24 mouse cellular contexts compared by ENCODE assay signal in genomic region chr15:77112378-77112777, GRCm38 (mm10).
DNase-seq lines count a peak whose midpoint lies in the region; ATAC-seq and TF ChIP-seq lines count a peak whose summit lies in the region.
"Had no signal": no experiment of that assay in that cellular context is flagged by ENCODE, and none has a peak within 500 bp of the region (broad histone marks: within the 10 kb centered on the region; RNA-seq: fewer than 3 reads in every experiment).

No protein-coding gene starts in this region.

- ATAC-seq in liver, postnatal 0 days = no peak
- ATAC-seq in liver, embryonic 11.5 days (replicated peaks; ENCODE audit: low FRiP score) = no peak
- ATAC-seq: CD4-positive, CD25-positive, alpha-beta regulatory T cell, adult 4 months; forebrain, embryonic 14.5 days; forebrain, postnatal 0 days had no signal

- WGBS in liver, adult 2 months = 52% methylated on average over 2 of the region's 2 CpGs
- WGBS in liver, postnatal 0 days (ENCODE audit: insufficient replicate concordance) = 76% methylated on average over 2 of the region's 2 CpGs
- 85% methylated on average over 2 of the region's 2 CpGs for WGBS in liver, embryonic 11.5 days

- TF ChIP-seq EP300 in liver, postnatal 0 days (IDR thresholded peaks at IDR 0.05; ENCODE audit: low read depth) = no peak

- no peak overlapping the region for H3K4me3 ChIP-seq in liver, adult 2 months (ENCODE audit: insufficient read depth, low read depth, low read length)
- no peak overlapping the region for H3K4me3 ChIP-seq in liver, postnatal 0 days (ENCODE audit: low read depth, low read length)
- no peak overlapping the region for H3K4me3 ChIP-seq in liver, embryonic 11.5 days (ENCODE audit: low read depth, low read length)
- H3K4me3 ChIP-seq: embryonic facial prominence, embryonic 13.5 days; embryonic facial prominence, embryonic 15.5 days; erythroblast, embryonic 14.5 days; forebrain, embryonic 10.5 days; forebrain, embryonic 12.5 days had no signal

- DNase-seq in liver, adult 2 months (ENCODE audit: extremely low read depth, low read depth, low spot score) = peak; percentile 21
- DNase-seq in liver = no peak
- DNase-seq in liver, postnatal 0 days = no peak
- no peak for DNase-seq in liver, embryonic 11.5 days (ENCODE audit: low spot score)
- DNase-seq in kidney, adult 9 months = no peak
- DNase-seq: adrenal gland, adult 2 months; adrenal gland, postnatal 10 days; adrenal gland, postnatal 25 days; B cell, adult 2 months; cerebellum, adult 11 months; cerebellum, adult 18-20 months; cerebellum, adult 8-10 months; cerebellum, adult 9-11 months; cerebellum, postnatal 14 days; cerebellum, postnatal 36 days; embryo, embryonic 11 days; forebrain, postnatal 0 days had no signal

- no peaks in the 10 kb centered on the region for H3K27me3 ChIP-seq in liver, adult 2 months (ENCODE audit: control insufficient read depth, insufficient read depth, low read length)
- H3K27me3 ChIP-seq in liver, postnatal 0 days (ENCODE audit: insufficient read depth, low read length) = no peaks in the 10 kb centered on the region
- H3K27me3 ChIP-seq in liver, embryonic 11.5 days (replicated peaks; ENCODE audit: control insufficient read depth, insufficient read depth, low read length) = no peaks in the 10 kb centered on the region
- H3K27me3 ChIP-seq: embryonic facial prominence, embryonic 13.5 days; embryonic facial prominence, embryonic 15.5 days; forebrain, embryonic 12.5 days had no signal

- no peak overlapping the region for H3K4me2 ChIP-seq in liver, postnatal 0 days (ENCODE audit: low read depth, low read length)
- no peak overlapping the region for H3K4me2 ChIP-seq in liver, embryonic 11.5 days
- H3K4me2 ChIP-seq: embryonic facial prominence, embryonic 13.5 days; embryonic facial prominence, embryonic 15.5 days; forebrain, embryonic 12.5 days had no signal

- no peak overlapping the region for H3K9ac ChIP-seq in liver, adult 2 months (ENCODE audit: low read depth, low read length)
- no peak overlapping the region for H3K9ac ChIP-seq in liver, postnatal 0 days (replicated peaks)
- H3K9ac ChIP-seq in liver, embryonic 11.5 days (ENCODE audit: low read depth, low read length) = no peak overlapping the region
- H3K9ac ChIP-seq: embryonic facial prominence, embryonic 13.5 days; embryonic facial prominence, embryonic 15.5 days; forebrain, embryonic 12.5 days; forebrain, postnatal 0 days had no signal

- TF ChIP-seq POLR2A in liver, adult 2 months (IDR thresholded peaks at IDR 0.05; ENCODE audit: extremely low read depth, insufficient read depth, low read length) = no peak

- H3K79me2 ChIP-seq in liver, adult 2 months (ENCODE audit: control insufficient read depth, insufficient read depth, low read length) = peaks cover 3% of the 10 kb centered on the region; the same call in 1 of the 2 replicates

- no peaks in the 10 kb centered on the region for H3K9me3 ChIP-seq in liver, postnatal 0 days (ENCODE audit: low read length)
- H3K9me3 ChIP-seq in liver, embryonic 11.5 days (ENCODE audit: control insufficient read depth, low read length) = no peaks in the 10 kb centered on the region
- H3K9me3 ChIP-seq: embryonic facial prominence, embryonic 13.5 days; embryonic facial prominence, embryonic 15.5 days; forebrain, embryonic 10.5 days; forebrain, embryonic 12.5 days had no signal

- H3K36me3 ChIP-seq in liver, adult 2 months (ENCODE audit: control insufficient read depth, insufficient read depth, low read length) = peaks cover 10% of the 10 kb centered on the region; the same call in 1 of the 2 replicates
- H3K36me3 ChIP-seq in liver, postnatal 0 days (replicated peaks; ENCODE audit: insufficient read depth, low read length) = peaks cover 7% of the 10 kb centered on the region
- H3K36me3 ChIP-seq in liver, embryonic 11.5 days (ENCODE audit: control insufficient read depth, insufficient read depth, low read length) = no peaks in the 10 kb centered on the region; the same call in 1 of the 2 replicates

- peaks cover 7% of the 10 kb centered on the region; the same call in 1 of the 2 replicates for H3K4me1 ChIP-seq in liver, adult 2 months (ENCODE audit: control insufficient read depth, insufficient read depth, low read length)
- peaks cover 2% of the 10 kb centered on the region; the same call in 1 of the 2 replicates for H3K4me1 ChIP-seq in liver, postnatal 0 days (ENCODE audit: insufficient read depth)
- no peaks in the 10 kb centered on the region for H3K4me1 ChIP-seq in liver, embryonic 11.5 days (replicated peaks; ENCODE audit: control insufficient read depth, insufficient read depth, low read length)
- H3K4me1 ChIP-seq: embryonic facial prominence, embryonic 15.5 days; forebrain, embryonic 12.5 days had no signal

- TF ChIP-seq CTCF in liver, adult 2 months (IDR thresholded peaks at IDR 0.05; ENCODE audit: low read depth, low read length) = no peak
- no peak for TF ChIP-seq CTCF in liver, postnatal 0 days (IDR thresholded peaks at IDR 0.05; ENCODE audit: low read depth)

- peak overlapping the region; percentile 55 for H3K27ac ChIP-seq in liver, adult 2 months (replicated peaks; ENCODE audit: insufficient read depth, low read depth, low read length)
- peak overlapping the region; percentile 59 for H3K27ac ChIP-seq in liver, postnatal 0 days (ENCODE audit: low read depth)
- H3K27ac ChIP-seq in liver, embryonic 11.5 days (ENCODE audit: low read depth, low read length) = no peak overlapping the region
- H3K27ac ChIP-seq: embryonic facial prominence, embryonic 13.5 days; embryonic facial prominence, embryonic 15.5 days; forebrain, embryonic 10.5 days; forebrain, embryonic 12.5 days had no signal
